Mouse (Mus musculus) megakaryocyte, embryonic 14.5 days (primary cell): ENCODE results near the gene Pik3ip1.

ENCODE experiments used
- FLI1 ChIP-seq: IDR thresholded peaks from 2 replicates; pipeline ENCODE4 v1.6.1; 2012; ENCODE audit warnings: low read length, inconsistent platforms, mixed read lengths
- GATA1 ChIP-seq: IDR thresholded peaks from 3 replicates; pipeline ENCODE4 v1.6.1; 2012; ENCODE audit warnings: mixed read lengths, low read length, inconsistent platforms, borderline replicate concordance

DNA sequence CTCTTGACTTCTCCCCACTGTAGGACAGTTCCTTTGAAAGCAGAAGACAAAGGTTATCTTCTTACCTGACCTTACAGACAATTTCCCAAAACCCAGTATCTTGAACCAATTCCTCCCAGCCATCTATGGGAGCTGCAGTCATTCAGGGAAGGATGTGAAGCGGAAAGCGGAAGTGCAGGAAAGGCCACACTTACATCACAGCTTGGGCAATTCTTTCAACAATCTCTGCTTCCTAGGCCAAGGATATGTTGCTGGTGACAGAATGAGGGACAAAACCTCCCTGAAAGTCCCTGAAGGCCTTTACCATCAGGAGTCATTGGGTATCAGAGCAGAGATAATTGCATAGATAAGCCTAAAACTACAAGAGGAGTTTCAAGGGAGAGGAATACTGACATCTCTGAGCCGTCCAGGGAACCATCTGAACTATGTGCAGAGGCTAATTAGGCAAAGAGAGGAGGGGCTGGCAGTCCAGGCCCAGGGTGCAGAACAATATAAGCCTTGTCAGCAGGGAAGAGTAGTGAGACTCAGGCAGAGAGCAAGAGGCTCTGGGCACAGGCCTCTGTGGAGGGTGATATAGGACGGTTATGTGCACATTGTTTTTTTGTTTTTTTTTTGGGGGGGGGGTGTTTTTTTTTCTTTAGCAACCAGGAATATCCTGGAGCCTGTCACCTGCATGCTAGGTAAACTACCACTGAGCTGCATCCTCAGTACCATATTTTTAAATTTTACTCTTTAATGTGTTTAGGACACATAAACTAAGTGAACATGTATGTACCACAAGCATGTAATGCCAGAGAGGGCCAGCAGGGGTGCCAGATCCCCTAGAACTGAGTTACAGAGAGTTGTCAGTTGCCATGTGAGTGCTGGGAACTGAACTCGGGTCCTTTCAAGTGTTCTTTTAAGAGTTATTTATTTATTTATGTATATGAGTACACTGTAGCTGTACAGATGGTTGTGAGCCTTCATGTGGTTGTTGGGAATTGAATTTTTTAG lies 52.7 kb downstream of the Pik3ip1 start:
- TF ChIP-seq FLI1 (no peak), GATA1 (no peak)
